Mouse (Mus musculus) embryo, embryonic 10.5 days (tissue): ENCODE measurements around the gene Spint2.

Experiments
- DNase-seq: peaks from one replicate; pipeline ENCODE4 v3.0.0-alpha.2; 2015; ENCODE audit warnings: low spot score

Gene Spint2

DNA sequence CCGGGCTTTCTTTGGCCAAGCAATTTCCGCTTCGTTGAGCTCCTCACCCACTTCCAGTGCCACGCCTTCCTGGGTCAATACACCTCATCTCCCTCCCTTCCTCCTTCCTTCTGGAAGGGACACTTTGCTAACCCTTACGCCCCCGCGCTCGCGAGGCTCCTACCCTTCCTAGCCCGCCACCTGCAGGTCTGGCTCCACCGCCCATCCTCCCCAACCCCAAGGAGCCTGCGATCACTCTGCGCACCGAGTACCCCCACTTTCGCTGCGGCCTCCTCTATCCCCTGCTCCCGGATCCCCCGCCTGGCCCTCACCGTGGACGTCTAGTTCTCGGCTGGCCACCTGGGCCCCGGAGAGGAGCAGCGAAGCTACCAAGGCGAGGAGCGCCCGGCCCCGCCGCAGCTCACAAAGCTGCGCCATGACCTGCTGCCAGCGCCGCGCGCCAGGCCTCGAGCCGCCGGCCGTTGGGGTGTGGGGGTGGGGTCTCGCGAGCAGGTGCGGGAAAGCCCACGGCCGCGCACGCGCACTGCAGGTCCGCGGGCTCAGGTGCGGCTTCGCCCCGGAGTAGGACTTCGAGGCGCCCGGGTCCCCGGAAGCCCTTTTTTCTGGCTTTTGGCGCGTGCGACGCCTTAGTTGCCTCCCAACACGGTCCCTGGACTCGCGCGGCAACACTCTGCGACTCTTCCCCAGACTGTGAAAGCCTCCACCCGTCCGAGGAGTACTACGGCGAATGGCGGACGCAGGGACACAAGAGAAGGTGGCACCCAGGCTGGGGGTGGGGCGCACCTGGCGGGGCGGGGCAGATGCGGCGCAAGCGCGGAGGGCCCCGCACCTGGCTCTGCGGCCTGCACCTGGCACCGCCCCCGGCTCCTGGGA, at the start of gene Spint2:
Spint2 (minus strand) TSS at position 712 of the 873 bp plus-strand sequence.
- DNase-seq: peak; percentile 47

DNA sequence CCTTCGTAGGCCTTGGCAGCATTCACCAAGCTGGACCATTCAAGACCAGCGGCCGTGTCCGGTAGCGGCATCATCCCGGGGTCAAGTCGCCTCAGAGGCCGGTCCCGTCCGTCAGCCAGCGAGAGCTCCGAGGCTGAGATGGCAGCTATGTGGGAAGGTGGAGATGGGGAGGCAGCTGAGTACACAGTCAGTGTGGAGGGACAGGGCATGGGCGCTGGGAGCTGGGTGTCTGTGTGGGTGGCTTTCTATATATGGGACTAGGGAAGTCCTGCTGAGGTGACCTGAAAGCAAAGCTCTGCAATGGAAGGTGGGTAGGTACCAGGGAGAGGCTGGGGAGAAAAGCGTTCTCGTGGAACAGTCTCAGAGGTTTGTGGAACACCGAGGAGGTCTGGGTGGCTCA, 47.3 kb upstream of the Spint2 start:
- DNase-seq: no peak

DNA sequence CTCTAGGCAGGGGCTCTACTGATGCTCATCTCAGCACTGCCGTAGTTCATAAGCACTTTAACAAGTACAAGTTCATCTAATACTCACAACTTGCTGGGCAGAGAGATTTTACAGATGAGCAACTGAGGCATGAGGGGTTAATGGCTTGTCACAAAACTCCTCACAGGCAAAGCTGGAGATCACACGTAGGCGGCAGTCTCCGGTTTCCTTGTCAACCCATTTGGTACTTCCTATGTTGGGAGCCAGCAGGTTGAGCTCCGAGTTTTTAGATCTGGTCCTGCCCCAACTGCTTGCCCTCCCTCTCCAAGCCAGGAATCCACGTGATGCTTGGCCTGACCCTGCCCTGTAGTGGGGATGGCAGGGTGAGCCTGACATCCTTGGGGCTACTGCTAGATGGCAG, 45.4 kb upstream of the Spint2 start:
- no peak for DNase-seq

DNA sequence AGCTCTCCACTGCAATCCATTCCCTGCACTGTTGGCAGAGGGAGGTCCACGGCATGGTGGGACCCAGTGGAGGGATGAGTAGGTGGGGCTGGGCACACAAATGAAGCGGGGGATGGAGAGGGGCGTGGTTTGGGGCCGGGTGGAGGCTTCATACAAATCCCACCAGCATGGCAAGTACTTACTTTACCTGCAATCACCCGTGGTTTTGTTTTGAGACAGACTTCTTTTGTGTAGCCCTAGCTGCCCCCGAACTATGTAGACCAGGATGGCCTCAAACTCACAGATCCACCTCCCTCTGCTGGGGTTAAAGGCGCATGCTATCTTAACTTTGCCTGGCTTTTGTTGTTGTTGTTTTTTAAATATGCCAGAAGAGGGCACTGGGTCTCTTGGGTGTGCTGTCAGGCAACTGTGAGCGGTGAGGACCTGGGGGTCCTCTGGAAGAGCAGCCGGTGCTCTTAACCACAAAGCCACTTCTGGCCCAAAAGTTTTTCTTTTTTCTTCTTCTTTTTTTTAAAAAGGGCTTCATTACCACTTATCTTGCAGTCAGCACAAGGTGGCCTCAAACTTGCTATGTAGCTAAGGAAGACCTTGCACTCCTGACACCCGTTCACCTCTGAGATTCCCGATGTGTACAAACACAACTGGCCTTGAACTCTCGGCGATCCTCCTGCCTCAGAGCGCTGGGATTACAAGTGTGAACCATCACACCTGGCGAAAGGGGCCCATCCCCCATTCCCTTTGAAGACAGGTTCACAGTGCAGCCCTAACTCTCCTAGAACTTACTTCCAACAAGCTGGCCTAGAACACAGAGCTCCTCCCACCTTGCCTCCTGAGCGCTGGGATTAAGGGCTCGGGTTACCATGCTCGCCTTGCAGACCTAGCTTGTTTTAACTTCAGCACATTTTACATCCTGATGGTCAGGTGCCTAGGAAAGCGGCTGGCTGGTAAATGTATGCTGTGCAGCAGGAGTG, 37.9 kb upstream of the Spint2 start:
- DNase-seq: peak; percentile 64

DNA sequence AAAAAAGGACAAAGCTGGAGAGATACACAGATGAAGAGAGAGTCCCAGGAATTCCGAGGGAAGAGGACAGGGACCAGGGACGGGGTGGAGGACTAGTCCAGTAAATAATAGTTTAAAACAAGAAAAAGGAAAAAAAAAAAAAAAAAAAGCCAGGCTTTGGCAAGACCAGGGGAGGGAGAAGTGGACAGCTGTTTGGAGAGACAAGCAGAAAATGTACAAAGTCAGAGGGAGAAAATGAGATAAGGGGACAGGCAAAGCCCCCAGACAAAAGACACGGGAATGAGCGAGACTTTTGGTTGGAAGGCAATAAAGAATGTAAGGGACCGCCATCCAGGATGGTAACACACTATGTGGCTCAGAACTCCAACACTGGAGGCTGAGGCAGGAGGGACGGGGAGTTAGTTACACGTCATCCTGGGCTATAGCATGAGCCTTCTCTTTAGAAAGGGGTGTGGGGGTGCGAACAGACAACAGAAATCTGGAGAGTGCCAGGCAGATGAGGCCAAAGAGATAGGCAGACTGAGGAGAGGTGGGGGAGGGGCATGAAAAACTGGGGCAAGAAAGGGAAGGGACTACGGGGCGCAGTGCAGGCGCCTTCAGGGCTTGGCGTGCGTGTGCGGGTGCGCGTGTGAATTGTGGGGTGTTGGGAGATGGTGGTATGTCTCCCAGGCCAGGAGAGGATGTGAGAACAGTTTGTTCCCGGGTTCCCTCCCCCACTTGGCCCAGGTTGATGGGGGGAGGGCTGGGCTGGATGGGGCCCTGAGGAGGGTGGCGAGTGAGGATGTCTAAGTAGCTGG, 36.6 kb upstream of the Spint2 start:
- DNase-seq: peak; percentile 63

DNA sequence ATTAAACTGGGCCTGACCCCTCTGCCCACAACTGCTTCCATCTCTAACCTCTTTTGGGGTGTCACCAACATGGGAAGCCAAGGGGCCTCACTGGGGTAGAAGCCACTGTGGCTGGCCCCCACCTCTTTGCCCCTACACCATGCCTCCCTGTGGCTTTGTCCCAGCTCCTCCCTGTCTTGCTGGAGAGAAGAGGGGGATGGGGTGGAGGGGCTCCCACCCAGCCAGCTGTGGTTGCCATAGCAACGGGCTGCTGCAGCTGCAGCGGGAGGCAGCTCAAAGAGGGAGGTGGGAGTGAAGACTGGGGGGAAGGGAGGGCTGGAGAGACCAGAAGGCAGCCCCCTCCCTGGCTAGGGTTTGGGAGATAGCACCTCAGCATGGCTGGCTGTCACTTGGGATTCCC, 35.8 kb upstream of the Spint2 start:
- DNase-seq: peak; percentile 91

DNA sequence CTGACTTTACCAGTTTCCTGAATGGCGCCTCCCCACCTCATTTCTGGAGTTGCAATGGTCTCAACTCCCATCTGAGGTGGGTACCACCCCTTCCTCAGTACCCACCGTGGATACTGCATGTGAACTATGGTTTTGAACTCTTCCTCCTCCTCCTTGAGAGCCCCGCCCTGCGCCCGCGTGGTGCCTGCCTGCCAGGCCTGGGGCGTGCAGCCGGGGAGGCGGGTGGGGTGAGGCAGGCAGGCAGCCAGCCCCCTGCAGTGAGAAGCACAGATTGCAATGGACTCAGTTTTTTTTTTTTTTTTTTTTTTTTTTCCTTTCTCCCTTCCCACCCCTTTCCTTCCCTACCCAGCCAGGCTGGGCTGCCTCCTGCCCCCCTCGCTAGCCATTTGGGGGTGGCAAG, 35.3 kb upstream of the Spint2 start:
- DNase-seq: peak; percentile 69

DNA sequence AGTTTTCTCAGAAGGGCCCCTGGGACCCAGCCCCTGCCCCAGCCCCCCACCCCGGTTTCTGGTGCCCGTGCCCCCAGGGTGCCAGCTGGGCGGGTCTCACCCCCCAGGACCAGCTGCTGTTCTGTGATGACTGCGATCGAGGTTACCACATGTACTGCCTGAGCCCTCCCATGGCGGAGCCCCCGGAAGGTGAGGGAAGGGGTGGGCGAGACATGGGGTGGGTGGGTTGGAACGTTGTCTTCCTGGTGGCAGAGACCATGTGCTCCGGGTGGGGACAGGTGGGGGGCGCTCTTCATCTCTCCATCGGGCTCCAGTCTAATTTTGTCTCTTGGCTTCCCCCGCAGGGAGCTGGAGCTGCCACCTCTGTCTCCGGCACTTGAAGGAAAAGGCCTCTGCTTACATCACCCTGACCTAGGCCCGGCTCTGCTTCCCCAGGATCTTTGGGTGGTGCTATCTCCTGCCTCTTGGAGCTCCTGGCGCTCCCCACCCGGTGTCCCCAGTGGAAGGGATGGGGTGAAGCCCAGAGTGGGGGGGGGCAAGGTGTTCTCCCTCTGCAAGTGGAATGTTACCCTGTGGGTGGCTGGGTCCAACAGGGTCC, 34.5 kb upstream of the Spint2 start:
- no peak for DNase-seq

DNA sequence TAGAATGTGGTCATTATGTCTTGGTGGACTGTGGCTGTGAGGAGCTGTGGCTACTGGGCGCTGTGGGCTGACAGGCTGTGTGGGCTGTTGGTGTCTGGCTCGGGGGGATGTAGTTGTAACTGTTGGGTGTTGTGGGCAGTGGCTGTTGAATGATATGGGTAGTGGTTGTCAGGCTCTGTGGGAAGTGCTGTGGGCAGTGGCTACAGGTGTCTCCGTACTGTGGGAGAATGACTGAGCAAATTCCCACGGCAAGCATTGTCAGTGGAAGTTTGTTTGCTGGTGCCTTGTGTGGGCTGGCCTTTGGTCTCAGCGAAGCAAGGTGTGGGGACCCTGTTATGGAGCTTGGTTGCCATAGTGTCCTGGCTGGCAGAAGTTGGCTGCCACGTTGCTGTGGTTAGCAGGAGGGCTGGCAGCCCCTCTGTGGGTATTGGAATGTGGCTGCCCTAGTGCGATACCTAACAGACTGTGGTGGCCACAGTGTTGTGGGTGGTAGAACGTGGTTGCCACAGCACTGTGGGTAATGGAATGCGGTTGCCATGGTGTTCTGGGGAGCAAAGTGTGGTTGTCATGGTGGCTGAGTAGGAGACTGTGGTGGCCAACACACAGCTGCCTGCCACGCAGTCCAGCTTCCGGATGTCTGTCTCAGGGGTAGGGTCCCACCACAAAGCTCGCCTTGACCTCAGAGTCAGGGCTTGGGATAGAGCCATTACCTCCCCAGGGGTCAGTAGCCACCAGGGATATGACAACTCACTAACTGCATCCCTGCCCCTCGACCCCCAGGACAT, 33.3 kb upstream of the Spint2 start:
- DNase-seq: peak; percentile 66

DNA sequence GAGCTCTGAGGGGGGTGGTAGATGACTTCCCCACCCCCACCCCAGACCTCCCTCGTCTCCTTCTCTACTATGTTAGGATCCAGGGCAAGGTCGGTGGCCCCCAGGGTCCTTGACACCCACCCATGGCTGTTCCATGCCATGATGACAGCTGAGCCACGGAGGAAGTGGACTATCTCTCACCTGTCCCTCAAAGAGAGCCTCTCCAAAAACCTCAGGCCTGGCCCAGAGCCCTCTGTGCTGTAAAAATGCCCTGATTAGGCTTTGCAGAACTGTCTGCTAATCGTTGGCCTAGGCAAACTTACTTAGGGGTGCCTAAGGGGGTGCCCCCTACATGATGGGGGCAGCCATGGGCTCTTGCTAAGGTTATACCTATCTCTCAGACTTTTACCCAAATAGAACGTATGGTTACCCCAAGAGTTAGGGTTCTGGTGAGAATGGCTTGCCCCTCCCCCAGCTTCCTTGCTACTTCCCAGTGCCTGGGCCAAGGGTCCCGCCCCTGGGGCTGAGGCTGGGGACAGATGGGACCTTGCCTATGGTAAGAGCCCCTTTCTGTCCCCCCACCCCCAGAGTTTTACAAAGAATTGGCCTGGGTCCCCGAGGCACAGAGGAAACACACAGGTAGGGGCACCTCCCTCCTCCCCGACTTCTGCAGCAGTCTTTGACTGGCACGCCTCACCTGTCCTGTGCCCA, 32.0 kb upstream of the Spint2 start:
- DNase-seq: no peak

DNA sequence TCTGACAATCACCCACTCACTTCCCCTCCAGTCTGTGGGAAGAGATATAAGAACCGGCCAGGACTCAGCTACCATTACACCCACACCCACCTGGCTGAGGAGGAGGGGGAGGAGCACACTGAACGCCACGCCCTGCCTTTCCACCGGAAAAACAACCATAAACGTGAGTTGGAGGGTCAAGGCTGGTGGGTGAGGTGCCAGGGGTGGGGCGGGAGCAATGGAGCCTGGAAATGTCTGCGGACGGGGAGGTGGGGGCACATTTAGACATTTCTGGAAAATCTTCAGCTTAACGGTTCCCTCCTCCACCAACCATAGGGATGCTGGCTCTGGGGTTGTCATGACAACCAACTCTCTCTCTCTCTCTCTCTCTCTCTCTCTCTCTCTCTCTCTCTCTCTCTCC, 31.3 kb upstream of the Spint2 start:
- DNase-seq: no peak

DNA sequence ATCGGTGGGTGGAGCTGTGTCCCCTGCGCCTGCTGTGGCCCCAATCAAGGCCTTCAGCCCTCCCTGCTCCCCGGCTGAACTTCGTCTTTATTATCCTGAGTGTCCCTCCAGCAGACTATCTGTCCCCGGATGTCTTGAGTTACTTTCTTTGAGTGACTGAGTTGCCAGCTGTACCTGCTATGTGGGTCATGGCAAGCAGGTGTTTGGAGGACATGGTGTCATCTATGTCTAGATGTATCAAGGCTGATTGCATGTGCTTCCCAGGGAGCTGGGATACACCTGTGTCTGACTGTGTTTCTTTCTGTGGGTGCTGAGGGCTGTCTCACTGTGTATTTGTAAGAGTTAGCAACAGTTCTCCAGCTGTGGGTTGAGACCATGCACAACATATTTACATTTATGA, 28.0 kb upstream of the Spint2 start:
- no peak for DNase-seq

DNA sequence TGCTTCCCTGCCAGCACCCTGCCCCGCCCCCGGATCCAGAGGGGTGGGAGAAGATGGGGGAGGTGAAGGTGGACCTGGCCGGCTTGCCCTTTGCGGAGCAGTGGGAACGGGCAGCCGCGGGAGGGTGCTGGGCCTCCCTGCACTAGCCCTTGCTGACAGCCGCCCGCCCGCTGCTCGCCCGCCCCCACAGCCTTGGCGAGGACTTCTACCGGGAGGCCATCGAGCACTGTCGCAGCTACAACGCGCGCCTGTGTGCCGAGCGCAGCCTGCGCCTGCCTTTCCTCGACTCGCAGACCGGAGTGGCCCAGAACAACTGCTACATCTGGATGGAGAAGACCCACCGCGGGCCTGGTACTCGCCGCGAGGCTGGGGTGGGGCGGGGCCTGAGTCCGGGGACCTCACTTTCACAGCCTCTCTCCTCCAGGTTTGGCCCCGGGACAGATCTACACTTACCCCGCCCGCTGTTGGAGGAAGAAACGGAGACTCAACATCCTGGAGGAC, 27.6 kb upstream of the Spint2 start:
- DNase-seq: peak; percentile 49

DNA sequence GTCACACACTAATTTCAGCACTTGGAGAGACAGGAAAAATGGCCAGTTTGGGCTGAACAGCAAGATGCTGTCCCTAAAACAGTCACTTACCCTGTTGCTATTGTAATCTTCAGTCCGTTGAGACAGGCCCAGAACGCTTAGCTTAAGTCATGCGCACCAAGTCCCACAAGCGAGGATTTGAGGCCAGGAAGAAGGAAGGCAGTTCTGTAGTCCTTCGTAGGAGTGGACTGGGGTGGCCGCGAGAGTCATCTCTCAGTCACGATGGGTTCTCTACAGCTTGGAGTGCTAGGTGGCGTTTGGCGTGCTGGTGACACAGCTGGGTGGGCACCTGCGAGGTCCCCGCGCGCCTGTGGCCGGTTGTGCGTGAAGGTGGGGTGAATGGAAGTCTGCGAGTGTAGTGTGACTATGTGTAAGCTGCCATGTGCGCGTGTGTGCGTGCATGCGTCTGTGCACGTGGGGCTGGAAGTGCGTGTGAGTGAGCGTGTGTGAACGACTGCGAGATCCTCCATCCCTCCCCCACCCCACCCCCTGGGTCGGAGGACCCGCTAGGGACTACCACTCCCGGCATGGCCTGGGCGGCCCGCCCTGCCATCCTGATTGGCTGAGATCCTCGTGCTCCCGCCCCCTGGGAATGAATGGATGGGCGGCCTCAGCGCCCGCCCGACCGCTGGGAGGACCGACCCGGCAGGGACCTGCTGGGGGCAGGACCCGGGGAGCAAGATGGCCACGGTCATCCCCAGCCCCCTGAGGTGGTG, 25.8 kb upstream of the Spint2 start:
- DNase-seq: peak; percentile 94

DNA sequence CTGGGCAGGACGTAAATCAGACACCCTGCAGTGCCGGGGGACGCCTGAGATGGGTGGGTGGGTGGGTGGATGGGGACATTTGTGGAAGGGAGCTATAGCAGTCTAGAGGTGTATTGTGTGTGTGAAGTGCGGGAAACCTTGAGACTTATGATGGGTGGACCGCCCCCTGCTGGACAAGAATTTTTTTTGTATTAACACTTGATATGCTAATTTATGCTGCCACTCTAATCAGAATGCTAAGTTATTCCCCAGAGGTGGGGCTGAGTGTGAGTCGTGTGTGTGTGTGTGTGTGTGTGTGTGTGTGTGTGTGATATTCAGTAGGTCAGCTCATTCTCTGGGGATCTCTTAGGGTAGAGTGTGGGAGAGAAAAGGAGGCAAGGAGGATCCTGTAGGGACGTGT, 24.9 kb upstream of the Spint2 start:
- DNase-seq: peak; percentile 89

DNA sequence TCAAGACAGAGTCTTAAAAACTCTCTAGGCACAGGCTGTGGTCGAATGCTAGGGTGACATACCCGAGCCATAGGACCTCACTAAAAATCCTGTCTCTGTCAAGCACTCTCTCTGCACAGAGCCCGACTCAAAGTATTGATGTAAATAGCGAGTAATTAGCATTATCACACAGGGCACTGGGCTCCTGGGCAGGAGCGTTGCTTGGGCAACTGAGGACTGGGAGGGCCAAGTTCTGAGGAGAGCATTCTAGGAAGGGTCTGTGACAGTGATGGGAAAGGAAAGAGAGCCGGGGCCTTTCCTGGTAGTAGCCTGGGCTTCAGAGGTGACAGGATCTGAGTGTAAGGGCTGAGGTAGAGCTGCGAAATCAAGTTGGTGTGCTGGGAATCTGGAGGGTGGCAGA, 24.4 kb upstream of the Spint2 start:
- DNase-seq: no peak

DNA sequence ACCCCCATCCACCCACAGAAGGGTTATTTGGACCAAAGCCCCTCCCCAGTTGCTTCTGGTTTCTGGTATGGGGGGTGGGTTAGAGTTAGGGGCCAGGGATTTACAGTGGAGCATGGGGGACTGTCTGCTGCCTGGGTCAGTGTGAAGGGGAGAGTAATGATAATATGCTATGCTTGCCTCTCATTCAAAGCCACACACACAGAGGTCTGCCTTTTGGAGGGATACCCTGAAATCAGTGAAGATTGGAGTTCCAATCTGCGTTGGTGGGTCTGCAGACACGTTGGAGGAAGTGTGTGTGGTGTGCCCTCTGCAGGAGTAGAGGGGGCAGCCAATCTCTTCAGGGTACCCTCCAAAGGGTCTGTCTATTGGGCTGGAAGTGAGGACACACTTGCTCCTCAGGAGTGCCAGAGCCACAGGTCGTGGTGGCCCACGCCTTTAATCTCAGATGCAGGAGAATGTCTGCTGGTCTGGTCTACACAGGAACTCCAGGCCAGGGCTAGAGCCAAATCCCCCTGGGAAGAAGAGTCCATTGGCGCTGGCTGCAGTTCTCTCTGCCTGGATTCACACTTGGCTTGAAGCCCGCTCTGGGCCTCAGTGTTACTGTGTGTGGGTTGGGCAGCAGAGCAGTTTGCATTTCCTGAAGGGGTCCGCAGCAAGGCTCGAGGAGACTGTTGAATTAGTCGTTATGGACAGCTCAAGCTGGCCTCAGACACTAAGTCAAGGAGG, 23.7 kb upstream of the Spint2 start:
- peak; percentile 45 for DNase-seq

DNA sequence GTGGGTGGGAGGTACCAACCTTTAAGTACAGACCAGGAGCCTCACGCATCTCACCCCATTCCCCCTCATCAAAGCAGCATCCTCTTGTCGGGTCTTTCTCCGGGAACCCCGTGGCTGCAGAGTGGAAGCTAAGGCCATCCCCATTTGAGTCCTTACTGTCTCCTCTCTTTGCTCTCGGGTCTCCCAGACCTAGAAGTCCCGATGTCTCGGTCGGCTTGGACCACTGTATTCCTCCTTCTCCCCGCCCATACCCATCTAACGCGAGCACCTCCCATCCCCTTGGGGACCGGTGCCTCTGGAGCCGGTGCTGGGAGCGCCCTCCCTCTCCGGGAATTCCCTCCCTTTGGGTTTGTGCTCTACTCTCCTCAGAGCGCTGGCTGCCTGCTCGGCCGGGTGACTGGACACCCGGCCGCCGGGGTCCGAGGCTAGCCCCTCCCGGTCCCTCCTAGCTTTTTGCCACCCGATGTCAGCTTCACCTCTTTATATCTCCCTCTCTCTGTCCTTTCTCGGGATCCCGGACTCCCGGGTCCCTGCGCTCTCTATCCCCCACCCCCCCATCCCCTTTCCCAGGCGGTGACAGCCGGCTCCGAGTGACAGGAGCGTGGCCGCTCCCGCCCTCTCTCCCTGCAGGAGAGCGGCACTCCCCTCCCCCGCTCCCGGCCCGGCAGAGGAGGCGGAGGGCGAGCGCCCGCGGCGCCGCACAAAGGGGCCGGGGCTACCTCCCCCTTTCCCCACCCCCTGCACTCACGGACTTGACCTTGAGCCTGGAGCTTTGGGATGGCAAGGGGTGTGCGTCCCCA, 23.0 kb upstream of the Spint2 start:
- DNase-seq: peak; percentile 67
